Mouse (Mus musculus) Patski (cell line): ENCODE results near the gene Ptprg. TPM values are rescaled to one million over a fixed set of nuclear protein-coding genes. Genes with fewer than 3 reads are reported as not detected.

Experiments used
- ATAC-seq: fragments of 100-300 bp; one replicate; pipeline ENCODE4 v1.8.0; 2021
- CTCF ChIA-PET: fragments of 350-600 bp; sonication (Branson Sonifier 250); formaldehyde crosslinking; loops from one replicate; lab custom pipeline; 2022; ENCODE audit warnings: inconsistent platforms; lab: Charles Lee
- POLR2A ChIA-PET: fragments of 350-600 bp; sonication (Branson Sonifier 250); formaldehyde crosslinking; loops from one replicate; lab custom pipeline; 2022; ENCODE audit warnings: antibody characterized with exemption, inconsistent platforms; lab: Charles Lee
- DNase-seq: peaks from one replicate; pipeline ENCODE4 v3.0.0-alpha.2; 2011; ENCODE audit warnings: low read depth, low spot score
- H3K27me3 ChIP-seq: fragments of 371-371 bp; one replicate; pipeline ENCODE4 v1.5.1; 2021
- CTCF ChIP-seq: fragments of 100-300 bp; IDR thresholded peaks from one replicate; pipeline ENCODE4 v1.5.1; 2021
- in situ Hi-C: fragments of 300-500 bp; cut with MboI; formaldehyde crosslinking; loops from 3 replicates; pipeline ENCODE4 v1.11.1; 2018; ENCODE audit warnings: low pct_unique_long_range_greater_than_20kb, mixed read lengths
- polyA plus RNA-seq: library from polyadenylated mRNA; unstranded; gene quantifications from one replicate; pipeline ENCODE4 v1.2.3, GENCODE M21; 2021

The Ptprg gene
- polyA plus RNA-seq, 1 experiment from 2014 or later = 40.1 TPM

DNA sequence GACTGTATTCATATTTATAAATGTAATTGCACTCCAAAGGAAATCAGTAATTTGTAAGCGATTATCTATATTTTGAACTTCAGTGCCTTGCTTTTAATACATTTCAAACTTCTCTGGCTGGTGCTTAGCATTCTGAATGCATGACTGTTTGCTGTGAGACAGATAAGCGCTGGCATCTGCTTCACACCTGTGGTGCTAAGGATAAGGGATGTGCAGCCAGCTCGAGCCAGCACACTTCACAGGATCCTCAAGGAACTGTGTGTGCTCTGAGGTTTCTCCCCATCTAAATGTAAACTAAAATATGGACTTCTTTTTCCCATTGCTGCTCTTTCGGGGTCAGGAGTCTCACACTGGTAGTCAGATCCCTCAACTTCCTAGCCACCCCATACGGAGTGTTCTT lies 458.4 kb downstream of the Ptprg start:
- in situ Hi-C loops = no loop called here
- ATAC-seq = no peak
- no peak for TF ChIP-seq CTCF
- POLR2A ChIA-PET = no interaction called here
- DNase-seq = no peak
- H3K27me3 ChIP-seq = no peaks in the 10 kb centered on the region
- CTCF ChIA-PET = interaction anchor here (0.9 to 1.1 kb wide), 2 partner anchors 11 to 45 kb away, joined by 3 to 4 read pairs; no protein-coding TSS in a partner anchor

DNA sequence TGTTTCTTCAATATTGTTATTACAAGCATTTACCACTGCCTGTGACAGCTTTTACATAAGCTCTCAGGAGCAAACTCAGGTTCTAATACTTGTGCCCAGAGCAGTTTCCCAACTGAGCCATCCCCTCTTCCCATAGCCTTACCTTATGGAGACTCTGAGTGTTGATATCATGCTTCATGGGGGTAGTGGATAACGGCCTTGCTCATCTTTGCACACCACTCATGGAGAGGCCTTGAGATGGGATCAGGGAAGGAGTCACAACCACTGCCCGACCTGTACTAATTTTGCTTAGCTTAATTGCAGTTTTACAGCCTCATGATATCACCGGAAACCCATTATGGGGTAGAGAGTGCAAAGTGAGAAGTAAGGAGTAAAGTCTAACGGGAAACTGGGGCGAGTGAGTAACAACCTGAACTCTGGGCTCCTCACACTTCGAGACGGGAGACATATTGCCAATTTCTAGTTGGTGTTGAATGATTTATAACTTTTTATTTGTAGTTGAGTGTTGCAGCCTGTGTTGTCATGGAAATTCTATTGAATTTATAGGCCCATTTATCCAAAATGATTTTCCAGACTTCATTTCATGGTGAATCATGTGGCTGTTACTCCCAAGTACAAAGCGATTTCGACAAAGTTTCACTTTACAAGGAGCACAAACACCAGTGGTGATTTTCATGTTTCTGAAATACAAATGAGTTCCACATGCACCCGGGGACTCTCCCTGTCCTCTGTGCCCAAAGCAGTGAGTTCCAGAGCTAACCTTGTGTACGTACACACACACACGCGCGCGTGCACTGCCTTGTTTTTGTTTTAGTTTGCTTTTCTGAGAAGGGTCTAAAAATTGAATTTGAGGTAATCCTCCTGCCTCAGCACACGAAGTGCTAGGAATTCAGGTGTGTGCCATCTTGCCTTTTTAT lies 472.7 kb downstream of the Ptprg start:
- no peaks in the 10 kb centered on the region for H3K27me3 ChIP-seq
- DNase-seq (no peak), ATAC-seq (no peak)
- no peak for TF ChIP-seq CTCF
- POLR2A ChIA-PET = no interaction called here
- CTCF ChIA-PET = interaction anchor here (1.2 to 1.6 kb wide), 2 partner anchors 9 to 20 kb away, joined by 3 read pairs; no protein-coding TSS in a partner anchor
- in situ Hi-C loops = no loop called here

DNA sequence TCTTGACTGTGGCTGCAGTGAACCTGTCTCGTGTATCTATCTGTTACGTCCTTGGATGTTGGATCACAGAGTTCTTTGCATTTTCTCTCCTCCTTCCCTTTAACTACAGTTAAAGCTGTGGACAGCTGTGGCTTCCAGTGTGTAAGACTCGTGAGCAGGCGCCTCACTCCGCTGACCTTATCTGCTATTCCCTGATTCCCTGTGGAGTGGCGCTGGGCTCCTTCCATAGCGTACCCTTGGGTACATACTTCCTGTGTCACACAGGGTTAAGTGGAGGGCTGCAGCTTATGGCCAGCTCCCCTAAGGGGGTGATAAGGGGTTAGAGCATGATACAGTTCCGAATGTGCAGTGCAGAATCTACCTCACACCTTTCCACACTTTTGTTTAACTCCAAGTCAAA lies 473.9 kb downstream of the Ptprg start:
- POLR2A ChIA-PET = no interaction called here
- DNase-seq (no peak), ATAC-seq (no peak)
- CTCF ChIA-PET = interaction anchor here (1.6 kb wide), 1 partner anchor 21 kb away, joined by 3 read pairs; no protein-coding TSS in a partner anchor
- in situ Hi-C loops = no loop called here
- H3K27me3 ChIP-seq = no peaks in the 10 kb centered on the region
- TF ChIP-seq CTCF = no peak

DNA sequence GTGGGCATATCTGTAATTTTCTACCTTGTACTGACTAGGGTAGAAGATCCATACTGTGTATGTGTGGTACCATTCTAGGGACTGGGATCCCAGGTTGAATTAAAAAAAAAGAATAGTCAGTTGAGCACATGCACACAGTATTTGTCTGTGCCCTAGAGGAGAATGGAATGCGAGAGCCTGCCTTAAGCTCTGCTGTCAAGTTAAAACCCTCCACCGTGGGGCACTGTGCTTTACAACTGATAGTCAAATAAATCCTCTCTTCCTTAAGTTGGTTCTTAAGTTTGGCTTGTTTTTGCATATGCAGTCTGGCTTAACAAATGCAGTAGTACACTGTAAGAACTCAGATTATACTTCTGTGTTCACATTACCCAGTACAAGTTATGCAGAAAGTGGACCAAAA lies 476.6 kb downstream of the Ptprg start:
- peak; percentile 19 for TF ChIP-seq CTCF
- in situ Hi-C loops = no loop called here
- H3K27me3 ChIP-seq = no peaks in the 10 kb centered on the region
- CTCF ChIA-PET = no interaction called here
- POLR2A ChIA-PET = no interaction called here
- DNase-seq (no peak), ATAC-seq (no peak)

DNA sequence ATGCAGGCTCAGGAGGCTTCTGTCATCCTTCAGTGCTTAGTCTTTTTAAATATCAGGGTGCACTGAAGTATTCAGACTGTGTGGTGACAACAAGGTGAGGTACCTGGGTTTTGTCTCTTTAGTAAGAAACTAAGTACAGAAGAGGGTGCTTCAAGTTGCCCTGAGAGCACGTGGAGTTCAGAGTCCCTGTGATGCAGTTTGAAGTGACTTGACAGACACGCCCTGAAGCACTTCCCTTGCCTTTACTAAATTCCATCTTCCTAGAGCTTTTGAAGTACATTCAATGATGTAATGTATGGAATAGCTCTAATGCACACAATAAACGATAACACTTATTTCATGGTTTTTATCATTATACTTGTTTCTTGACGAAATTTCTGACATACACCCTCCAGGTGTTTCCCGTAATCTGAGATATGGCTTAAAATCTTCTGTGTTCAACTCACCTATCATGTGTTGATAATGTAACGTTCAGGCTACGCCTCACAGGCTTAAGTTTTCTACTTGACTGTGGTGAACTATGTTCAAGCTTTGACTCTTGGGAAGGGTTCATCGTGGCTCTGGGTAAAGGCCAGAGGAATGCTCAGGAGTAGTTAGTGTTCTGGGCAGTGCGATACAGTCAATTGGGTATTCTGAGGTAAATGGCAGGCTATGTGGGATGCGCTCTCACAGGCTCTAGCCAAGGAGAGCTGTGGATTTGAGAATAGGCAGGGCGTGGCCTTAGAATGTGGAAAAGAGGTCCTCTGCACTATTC lies 483.4 kb downstream of the Ptprg start:
- in situ Hi-C loops = no loop called here
- DNase-seq (no peak), ATAC-seq (no peak)
- TF ChIP-seq CTCF = no peak
- CTCF ChIA-PET = interaction anchor here (0.9 to 1.2 kb wide), 2 partner anchors 12 to 16 kb away, joined by 3 to 4 read pairs; no protein-coding TSS in a partner anchor
- POLR2A ChIA-PET = no interaction called here
- no peaks in the 10 kb centered on the region for H3K27me3 ChIP-seq

DNA sequence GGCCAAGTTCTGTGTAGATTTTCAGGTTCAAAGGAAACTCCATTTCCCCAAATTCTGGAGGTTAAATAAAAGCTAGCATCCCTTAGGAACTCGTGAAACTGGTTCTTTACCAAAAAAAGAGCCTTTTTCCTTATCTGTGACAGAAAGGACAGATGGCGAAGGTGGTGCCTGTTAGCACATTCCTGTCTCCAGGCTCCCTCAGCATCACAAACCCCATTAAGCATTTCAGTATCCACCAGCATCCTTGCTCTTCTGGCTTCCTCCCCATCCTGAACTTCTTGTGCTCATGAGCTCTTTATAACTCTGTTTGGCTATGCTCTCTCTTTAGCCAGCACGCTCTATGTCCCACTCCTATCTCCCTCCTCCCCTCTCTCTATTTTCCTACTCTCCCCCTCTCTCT lies 486.4 kb downstream of the Ptprg start:
- no peak for TF ChIP-seq CTCF
- DNase-seq = no peak
- POLR2A ChIA-PET = no interaction called here
- ATAC-seq = no peak
- H3K27me3 ChIP-seq = no peaks in the 10 kb centered on the region
- CTCF ChIA-PET = no interaction called here
- in situ Hi-C loops = no loop called here

DNA sequence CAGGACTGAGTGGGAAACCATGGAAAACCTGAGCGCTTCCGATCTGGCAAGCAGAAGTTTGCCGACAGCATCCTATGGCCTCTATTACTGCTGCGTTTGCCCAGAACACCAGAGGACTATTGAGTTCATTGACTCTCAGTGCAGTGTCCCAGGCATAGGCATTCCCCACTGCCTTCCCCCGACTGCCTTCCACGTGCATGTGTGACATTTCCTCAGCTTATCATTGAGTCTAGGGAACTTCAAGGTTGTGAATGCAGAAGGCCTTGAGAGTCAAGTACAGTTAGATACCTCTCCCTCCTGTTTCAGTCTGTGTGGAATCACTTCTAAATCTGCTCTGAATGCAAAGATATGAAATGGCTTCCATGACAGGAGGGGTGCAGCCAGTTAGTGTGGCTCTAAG lies 488.2 kb downstream of the Ptprg start:
- no peak for ATAC-seq
- H3K27me3 ChIP-seq = no peaks in the 10 kb centered on the region
- TF ChIP-seq CTCF = no peak
- in situ Hi-C loops = no loop called here
- no peak for DNase-seq
- CTCF ChIA-PET = no interaction called here
- POLR2A ChIA-PET = no interaction called here

DNA sequence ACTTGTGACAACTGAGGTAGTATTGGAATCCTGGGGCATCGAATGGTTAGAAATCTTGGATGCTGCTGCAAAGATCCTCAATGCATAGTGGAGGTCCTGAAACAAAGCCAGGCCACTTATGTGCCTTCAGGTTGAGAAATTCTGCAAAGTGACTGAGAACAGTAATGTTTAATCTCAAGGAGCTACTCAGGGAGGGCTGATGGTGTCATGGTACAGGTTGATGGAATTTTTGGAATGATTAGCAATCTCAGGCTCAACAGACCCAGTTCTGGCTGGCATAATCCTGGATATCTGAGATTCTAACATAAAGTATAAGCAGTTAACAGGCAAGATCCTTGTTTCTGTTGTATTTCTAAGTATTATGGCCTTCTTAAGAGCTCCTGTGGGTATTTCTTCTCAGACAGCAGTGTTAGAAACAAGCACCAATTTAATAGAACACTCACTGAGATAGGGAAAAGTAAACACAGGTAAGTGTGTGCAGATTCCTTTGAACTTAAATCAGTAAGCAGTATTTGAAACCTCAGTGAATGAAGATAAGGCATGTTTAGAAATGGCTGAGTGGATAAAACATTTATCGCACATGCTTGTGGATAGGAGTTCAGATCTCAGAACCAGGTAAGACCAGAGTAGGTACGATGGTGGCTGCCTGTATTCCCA lies 493.0 kb downstream of the Ptprg start:
- CTCF ChIA-PET = no interaction called here
- no peak for TF ChIP-seq CTCF
- no peak for ATAC-seq
- peak; percentile 12 for DNase-seq
- POLR2A ChIA-PET = no interaction called here
- H3K27me3 ChIP-seq = no peaks in the 10 kb centered on the region
- in situ Hi-C loops = no loop called here

DNA sequence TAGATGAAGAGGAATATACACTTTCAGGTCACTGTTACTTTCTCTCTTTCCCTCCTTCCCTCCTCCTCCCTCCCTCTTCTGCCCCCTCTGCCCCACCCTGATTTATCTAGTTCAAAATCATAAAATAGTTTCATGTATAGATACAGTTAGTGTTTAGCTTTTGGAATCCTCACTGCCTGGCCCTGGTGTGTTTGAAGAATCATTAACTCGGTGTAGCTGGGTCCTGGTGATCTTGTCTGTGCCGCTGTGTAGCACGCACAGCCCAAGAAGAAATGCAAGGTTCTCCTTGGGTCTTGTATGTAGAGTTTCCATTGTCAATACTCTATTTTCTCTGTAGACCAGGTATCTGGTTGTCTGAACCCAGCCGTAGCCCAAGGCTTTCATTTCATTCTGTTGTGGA lies 494.3 kb downstream of the Ptprg start:
- ChIA-PET POLR2A (interaction anchor here (0.6 kb wide), 1 partner anchor 78 kb away, joined by 3 read pairs; no protein-coding TSS in a partner anchor), CTCF (no interaction called here)
- ATAC-seq (no peak), DNase-seq (no peak)
- TF ChIP-seq CTCF = no peak
- in situ Hi-C loops = no loop called here
- H3K27me3 ChIP-seq = no peaks in the 10 kb centered on the region

DNA sequence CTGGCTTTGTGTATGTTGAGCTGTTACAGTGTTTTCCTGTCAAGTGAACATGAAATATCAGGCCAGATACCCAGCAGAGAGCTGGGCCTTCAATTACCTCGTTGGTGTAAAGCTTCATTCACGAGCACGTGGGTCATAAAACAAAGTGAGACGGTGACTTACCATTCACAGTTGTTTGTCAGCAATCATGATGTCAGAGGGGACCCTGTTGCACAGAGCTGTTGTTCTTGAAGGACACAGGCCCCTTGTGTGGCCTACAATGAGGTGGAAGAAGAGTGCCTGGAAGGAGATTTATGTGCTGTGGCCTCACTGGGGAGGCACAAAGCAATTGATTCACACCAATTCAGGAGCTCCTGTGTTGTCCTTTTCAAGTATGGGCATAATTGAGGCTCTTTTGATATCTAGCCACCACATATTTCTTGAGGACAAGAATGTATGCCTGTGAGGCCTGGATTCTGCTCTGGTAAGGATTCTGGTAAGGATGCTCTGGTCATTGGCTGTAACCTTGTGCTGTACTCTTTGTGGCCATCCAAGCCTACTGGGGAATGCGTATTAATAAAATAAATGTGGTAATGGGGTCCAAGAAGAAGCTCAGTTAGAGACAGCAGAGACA lies 503.7 kb downstream of the Ptprg start:
- no peak for DNase-seq

More for the DNA sequence above, 503.7 kb downstream of the Ptprg start:
- ChIA-PET POLR2A (interaction anchor here (0.7 to 2.3 kb wide), 2 partner anchors 13 to 103 kb away, joined by 3 to 5 read pairs; no protein-coding TSS in a partner anchor), CTCF (interaction anchor here (0.7 to 1.4 kb wide), 5 partner anchors 10 to 83 kb away, joined by 3 to 5 read pairs (median 3); no protein-coding TSS in a partner anchor)
- in situ Hi-C loops = no loop called here
- no peak for ATAC-seq
- no peak for TF ChIP-seq CTCF
- no peaks in the 10 kb centered on the region for H3K27me3 ChIP-seq
